Mouse (Mus musculus): ENCODE data around the gene Tmem232.

DNA sequence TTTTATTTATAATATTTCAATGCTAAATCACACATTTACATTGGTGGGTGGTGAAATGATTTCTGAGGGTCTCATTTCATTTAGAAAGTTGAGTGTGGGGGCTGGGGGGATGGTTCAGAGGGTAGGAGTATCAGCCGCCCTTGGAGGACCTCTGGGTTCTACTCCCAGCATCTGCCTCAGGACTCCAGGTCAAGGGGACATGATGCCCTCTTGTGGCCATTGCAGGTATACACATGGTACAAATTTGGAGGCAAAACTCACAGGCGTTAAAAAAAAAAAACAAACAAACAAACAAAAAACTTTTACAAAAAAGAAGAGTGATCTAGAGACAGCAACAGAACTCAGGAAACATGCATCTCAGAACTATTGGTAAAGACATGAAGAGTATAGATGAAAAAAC, 215.3 kb downstream of the Tmem232 start:
- TF ChIP-seq POLR2A (IDR thresholded peaks at IDR 0.05; ENCODE audit: control insufficient read depth, low read depth, low read length) (no peak), CTCF (IDR thresholded peaks at IDR 0.05; ENCODE audit: control insufficient read depth, insufficient read depth, insufficient replicate concordance, low read depth, low read length) (peak; percentile 41; the same call in 1 of the 2 replicates)

Data from testis, adult 2 months (tissue).